Mouse (Mus musculus) ES-Bruce4 (cell line): ENCODE results near the gene Cdc42bpa. TPM values are rescaled to one million over a fixed set of nuclear protein-coding genes. Genes with fewer than 3 reads are reported as not detected.
"Not testable (repeated sequence)": the region's sequence is repeated elsewhere in the genome, so short reads cannot be mapped to it uniquely, and the experiment has no call there.

Experiments used
- H3K27ac ChIP-seq: 2 replicates; pipeline ENCODE4 v1.5.1; 2012; ENCODE audit warnings: low read length, inconsistent platforms; ENCODE audit not compliant: insufficient read depth
- H3K27me3 ChIP-seq: 2 replicates; pipeline ENCODE4 v1.6.1; 2012; ENCODE audit warnings: mild to moderate bottlenecking, low read length, inconsistent platforms; ENCODE audit not compliant: control insufficient read depth, poor library complexity, insufficient read depth, severe bottlenecking
- H3K36me3 ChIP-seq: 2 replicates; pipeline ENCODE4 v1.6.1; 2012; ENCODE audit warnings: inconsistent platforms, mild to moderate bottlenecking, low read length, moderate library complexity; ENCODE audit not compliant: control insufficient read depth, poor library complexity, insufficient read depth, severe bottlenecking
- H3K4me1 ChIP-seq: one replicate; pipeline ENCODE4 v1.8.1; 2011; ENCODE audit warnings: low read length; ENCODE audit not compliant: control insufficient read depth, insufficient read depth
- H3K4me3 ChIP-seq: 2 replicates; pipeline ENCODE4 v1.5.1; 2011; ENCODE audit warnings: low read depth, mild to moderate bottlenecking, low read length
- H3K9ac ChIP-seq: 2 replicates; pipeline ENCODE4 v1.6.1; 2012; ENCODE audit warnings: low read depth, mild to moderate bottlenecking, inconsistent platforms; ENCODE audit not compliant: poor library complexity, severe bottlenecking
- H3K9me3 ChIP-seq: replicated peaks from 2 replicates; pipeline ENCODE4 v1.6.1; 2012; ENCODE audit warnings: mild to moderate bottlenecking, low read length, inconsistent platforms; ENCODE audit not compliant: control insufficient read depth, poor library complexity, insufficient read depth, severe bottlenecking
- CTCF ChIP-seq: IDR thresholded peaks from one replicate; pipeline ENCODE4 v1.8.1; 2011; ENCODE audit warnings: low read depth, low read length
- EP300 ChIP-seq: IDR thresholded peaks from 2 replicates; pipeline ENCODE4 v1.6.1; 2011; ENCODE audit warnings: low read depth, low read length; ENCODE audit not compliant: insufficient read depth
- POLR2A ChIP-seq: IDR thresholded peaks from one replicate; pipeline ENCODE4 v1.8.1; 2011; ENCODE audit warnings: low read length; ENCODE audit not compliant: insufficient read depth
- polyA plus RNA-seq: library from polyadenylated mRNA; stranded (reverse); fragments of >200 nt; gene quantifications from 2 replicates; pipeline ENCODE4 v1.2.4, GENCODE M21; 2011; ENCODE audit warnings: low read depth; ENCODE audit not compliant: missing spikeins, insufficient read depth, insufficient read length

Gene Cdc42bpa
- polyA plus RNA-seq, 1 experiment = 39.3 TPM

- H3K9ac ChIP-seq = no peak overlapping the region
- no peaks in the 10 kb centered on the region for H3K9me3 ChIP-seq
- TF ChIP-seq POLR2A (no peak), EP300 (no peak), CTCF (no peak)
- no peaks in the 10 kb centered on the region for H3K36me3 ChIP-seq
- no peak overlapping the region for H3K4me3 ChIP-seq
- H3K27me3 ChIP-seq = no peaks in the 10 kb centered on the region
- no peak overlapping the region for H3K27ac ChIP-seq
- H3K4me1 ChIP-seq = no peaks in the 10 kb centered on the region
These were observed 53.2 kb downstream of the Cdc42bpa start for GRCm38 (mm10) chr1:180013479-180013878.

GRCm38 (mm10) chr1:180018218-180018617, 57.9 kb downstream of the Cdc42bpa start:
- no peak overlapping the region for H3K27ac ChIP-seq
- no peaks in the 10 kb centered on the region for H3K4me1 ChIP-seq
- H3K36me3 ChIP-seq = no peaks in the 10 kb centered on the region
- no peaks in the 10 kb centered on the region for H3K27me3 ChIP-seq
- H3K9ac ChIP-seq = no peak overlapping the region
- no peak overlapping the region for H3K4me3 ChIP-seq
- TF ChIP-seq EP300 = no peak
- TF ChIP-seq CTCF = no peak
- no peak for TF ChIP-seq POLR2A
- H3K9me3 ChIP-seq = no peaks in the 10 kb centered on the region

GRCm38 (mm10) chr1:180021463-180022296, 61.4 kb downstream of the Cdc42bpa start:
- TF ChIP-seq POLR2A (no peak), CTCF (no peak)
- no peaks in the 10 kb centered on the region for H3K36me3 ChIP-seq
- no peak overlapping the region for H3K27ac ChIP-seq
- no peaks in the 10 kb centered on the region for H3K4me1 ChIP-seq
- H3K4me3 ChIP-seq = no peak overlapping the region
- H3K27me3 ChIP-seq = no peaks in the 10 kb centered on the region
- H3K9ac ChIP-seq = no peak overlapping the region
- H3K9me3 ChIP-seq = no peaks in the 10 kb centered on the region

- H3K27me3 ChIP-seq = no peaks in the 10 kb centered on the region
- no peak overlapping the region for H3K9ac ChIP-seq
- H3K36me3 ChIP-seq = no peaks in the 10 kb centered on the region
- H3K27ac ChIP-seq = no peak overlapping the region
- H3K4me1 ChIP-seq = no peaks in the 10 kb centered on the region
- no peak overlapping the region for H3K4me3 ChIP-seq
- no peak for TF ChIP-seq EP300
- TF ChIP-seq POLR2A = no peak
- TF ChIP-seq CTCF = no peak
- H3K9me3 ChIP-seq = no peaks in the 10 kb centered on the region
These were observed 63.2 kb downstream of the Cdc42bpa start for GRCm38 (mm10) chr1:180023512-180023911.

- not testable (repeated sequence) for H3K36me3 ChIP-seq, H3K27me3 ChIP-seq, H3K4me1 ChIP-seq, H3K9me3 ChIP-seq, H3K4me3 ChIP-seq, H3K9ac ChIP-seq
- peak overlapping the region; percentile 94 for H3K27ac ChIP-seq
- peak; percentile 68 for TF ChIP-seq EP300
These were observed 69.6 kb downstream of the Cdc42bpa start for GRCm38 (mm10) chr1:180029863-180030262.

- TF ChIP-seq CTCF = no peak
- TF ChIP-seq EP300 = no peak
- TF ChIP-seq POLR2A = no peak
- Histone ChIP-seq H3K9me3 (no peaks in the 10 kb centered on the region), H3K27me3 (no peaks in the 10 kb centered on the region), H3K36me3 (no peaks in the 10 kb centered on the region), H3K4me3 (no peak overlapping the region), H3K9ac (no peak overlapping the region), H3K4me1 (peaks cover 3% of the 10 kb centered on the region), H3K27ac (peak overlapping the region; percentile 83)
These were observed 70.5 kb downstream of the Cdc42bpa start for GRCm38 (mm10) chr1:180030631-180031365.
